Mouse (Mus musculus) embryonic stem cell, embryonic (primary cell): Measurements from ENCODE around the gene Olfr548-ps1.

Experiments used
- CTCF ChIA-PET, 4 experiments: fragments of 300-600 bp in 2 of 4; fragments of 350-600 bp in 2 of 4; sonication (Branson Sonifier 250); formaldehyde crosslinking; loops; one replicate each; lab custom pipeline; 2022; ENCODE audit warnings: inconsistent platforms in 2 of 4; lab: Charles Lee
- POLR2A ChIA-PET, 4 experiments: fragments of 300-600 bp in 2 of 4; fragments of 350-600 bp in 2 of 4; sonication (Branson Sonifier 250); formaldehyde crosslinking; loops; one replicate each; lab custom pipeline; 2022; ENCODE audit warnings: antibody characterized with exemption in 4 of 4, inconsistent platforms in 1 of 4; lab: Charles Lee

Olfr548-ps1 gene

GRCm38 (mm10) chr7:102564999-102565997, 24.6 kb downstream of the Olfr548-ps1 start, which contains the start of gene Trim21:
TSS of gene Trim21 (minus strand) at chr7:102565486.
- ChIA-PET POLR2A (interaction anchor here in 1 of 4 experiments (1.2 kb wide), 1 partner anchor 52 kb away, joined by 4 read pairs; no protein-coding TSS in a partner anchor), CTCF (interaction anchor here in 1 of 4 experiments (0.6 kb wide), 1 partner anchor 343 kb away, joined by 6 read pairs; no protein-coding TSS in a partner anchor)

GRCm38 (mm10) chr7:102566219-102566618, 25.5 kb downstream of the Olfr548-ps1 start:
- ChIA-PET CTCF (interaction anchor here in 1 of 4 experiments (0.6 kb wide), 1 partner anchor 252 kb away, joined by 3 read pairs; no protein-coding TSS in a partner anchor), POLR2A (no interaction called here)

- POLR2A ChIA-PET: no interaction called here
- CTCF ChIA-PET: no interaction called here
Measured at GRCm38 (mm10) chr7:102571142-102571541, 30.4 kb downstream of the Olfr548-ps1 start, which contains the start of gene Olfr550. TSS of gene Olfr550 (plus strand) at chr7:102571442.

GRCm38 (mm10) chr7:102573174-102573830, 32.6 kb downstream of the Olfr548-ps1 start:
- CTCF ChIA-PET: interaction anchor here in 1 of 4 experiments (0.6 kb wide), 1 partner anchor 973 kb away, joined by 3 read pairs; no protein-coding TSS in a partner anchor

GRCm38 (mm10) chr7:102575998-102576397, 35.3 kb downstream of the Olfr548-ps1 start:
- POLR2A ChIA-PET: interaction anchor here in 1 of 4 experiments (0.6 kb wide), 1 partner anchor 112 kb away, joined by 3 read pairs; no protein-coding TSS in a partner anchor
- CTCF ChIA-PET: no interaction called here

More at GRCm38 (mm10) chr7:102573174-102573830, 32.6 kb downstream of the Olfr548-ps1 start:
- POLR2A ChIA-PET: no interaction called here

GRCm38 (mm10) chr7:102591786-102592185, 51.1 kb downstream of the Olfr548-ps1 start, which contains the start of gene Olfr551:
TSS of gene Olfr551 (minus strand) at chr7:102591886.
- ChIA-PET POLR2A (no interaction called here), CTCF (no interaction called here)
